Mouse (Mus musculus): Measurements from ENCODE around the gene Dlat.

Dlat gene

DNA sequence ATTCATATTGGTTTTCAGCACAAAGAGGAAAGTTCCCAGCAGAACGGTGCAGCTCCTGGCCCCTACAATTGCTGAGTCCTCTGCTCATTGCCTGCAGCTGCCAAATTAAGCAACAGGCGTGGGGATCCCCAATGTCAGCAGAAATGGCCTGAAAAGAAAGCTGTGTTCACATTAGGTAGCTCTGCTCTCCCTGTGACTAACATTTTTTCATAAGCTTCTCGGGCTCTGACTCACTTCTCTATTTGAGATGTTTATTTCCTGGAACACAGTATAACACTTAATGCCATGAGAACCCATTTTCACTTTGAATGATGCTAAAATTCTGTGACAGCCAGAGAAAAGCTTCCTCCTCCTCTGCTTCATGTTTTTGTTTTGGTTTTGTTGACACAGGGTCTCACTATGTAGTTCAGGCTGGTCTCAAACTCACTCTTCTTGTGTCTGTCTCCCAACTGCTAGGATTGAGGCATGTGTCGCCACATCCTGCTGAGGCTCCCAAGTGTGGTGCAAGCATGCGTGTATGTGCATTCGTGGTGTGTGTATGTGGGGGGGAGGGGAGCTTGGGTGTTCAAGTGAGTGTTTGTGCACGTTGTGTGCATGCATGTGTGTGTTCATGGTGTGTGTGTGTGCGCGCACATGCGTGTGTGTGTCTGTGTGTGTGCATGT, 68.6 kb downstream of the Dlat start:
- DNase-seq, result no peak

DNA sequence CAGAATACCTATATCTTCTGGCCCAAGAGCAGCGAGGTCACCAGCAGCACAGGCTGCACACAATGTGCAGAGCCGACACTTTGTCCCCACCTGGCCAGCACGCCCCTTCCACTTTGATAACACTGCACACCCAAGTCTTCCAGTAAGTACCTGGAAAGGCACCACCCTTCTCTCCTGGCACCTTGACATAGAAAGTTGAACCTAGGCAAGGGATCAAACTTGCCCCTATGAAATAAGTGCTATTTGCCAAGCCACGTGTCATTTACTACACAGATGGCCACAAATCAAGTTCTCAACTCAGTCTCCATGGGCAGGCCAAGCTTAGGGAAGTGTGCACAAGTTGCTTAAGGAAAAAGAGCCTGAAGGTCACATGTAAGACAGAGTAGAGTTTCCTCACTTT, 72.6 kb downstream of the Dlat start:
- no peak for DNase-seq

DNA sequence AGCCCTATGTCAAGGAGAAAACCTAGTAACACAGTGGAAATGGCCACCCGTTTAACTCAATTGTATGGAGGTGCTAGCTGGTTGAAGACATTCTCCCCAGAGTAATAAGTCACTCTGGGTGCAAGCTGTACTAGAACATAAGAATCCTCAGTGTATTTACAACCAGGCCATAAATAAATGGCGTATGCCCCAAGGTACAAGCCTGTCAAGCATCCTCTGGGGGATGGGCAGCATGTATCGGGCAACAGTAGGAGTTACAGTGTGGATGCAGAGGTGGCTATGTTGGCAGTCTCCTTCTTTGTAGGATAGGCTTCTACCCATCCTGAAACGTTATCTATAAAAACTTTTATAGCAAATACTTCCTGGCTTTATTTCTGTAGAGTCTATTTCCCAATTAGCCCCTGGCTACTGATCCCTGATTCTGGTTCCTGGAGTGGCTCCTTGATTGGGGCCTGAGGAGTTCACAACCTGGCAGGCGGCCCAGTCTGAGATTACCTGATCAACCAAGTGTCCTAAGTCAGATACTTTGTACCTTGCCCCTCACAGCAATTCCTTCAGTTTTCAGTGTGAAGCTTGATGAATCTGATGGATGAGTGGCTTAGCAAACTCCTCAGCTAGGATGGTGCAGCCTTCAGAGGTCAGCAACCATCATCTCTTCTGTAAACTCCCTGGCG, 74.3 kb downstream of the Dlat start:
- peak; percentile 82 to 88 for DNase-seq
